Mouse (Mus musculus): ENCODE measurements around the gene Ncoa5.

- TF ChIP-seq POLR2A (IDR thresholded peaks at IDR 0.05; ENCODE audit: low read depth, low read length) (no peak), CTCF (IDR thresholded peaks at IDR 0.05; ENCODE audit: extremely low read depth, insufficient read depth, insufficient read length, insufficient replicate concordance) (no peak)
These were observed 31.6 kb downstream of the Ncoa5 start for GRCm38 (mm10) chr2:165003108-165003507.
